Mouse (Mus musculus): ENCODE measurements at regions not wholly inside any gene's neighbourhood (a gene's known extent, or its start where the extent isn't known, plus 50 kb on each side); places are given as distances from the start of the nearest gene placed in this dataset.
"Not testable (repeated sequence)": the region's sequence is repeated elsewhere in the genome, so short reads cannot be mapped to it uniquely, and the experiment has no call there.

DNA sequence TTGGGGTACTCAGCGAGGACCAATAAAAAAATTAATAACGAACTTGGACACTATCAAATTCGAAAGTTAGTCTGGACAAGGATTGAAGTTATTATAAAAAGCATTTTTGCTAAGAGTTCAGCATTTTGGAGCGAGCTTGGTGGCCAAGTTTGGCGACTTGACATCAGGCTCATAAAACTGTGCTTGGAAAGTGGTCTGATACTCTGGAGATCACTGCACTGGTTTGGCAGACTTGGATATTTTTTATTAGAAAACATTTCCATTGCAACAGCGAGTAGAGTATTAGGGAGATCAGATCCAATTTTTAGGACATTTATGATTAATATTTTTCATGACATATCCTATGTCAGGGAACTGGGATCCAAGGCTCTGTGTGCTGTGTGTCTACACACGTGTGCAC, 153.7 kb upstream of the Intu start:
- no peak for DNase-seq (ENCODE audit: low spot score)

- DNase-seq (ENCODE audit: low spot score): no peak
These were observed 152.0 kb upstream of the Intu start for GRCm38 (mm10) chr3:40379063-40379462.

GRCm38 (mm10) chr3:40391631-40392030, 139.5 kb upstream of the Intu start:
- peak; percentile 34 for DNase-seq (ENCODE audit: low spot score)

- DNase-seq (ENCODE audit: low spot score): no peak
These were observed 132.9 kb upstream of the Intu start for GRCm38 (mm10) chr3:40398184-40398583.

- no peak for DNase-seq (ENCODE audit: low spot score)
These were observed 127.7 kb upstream of the Intu start for GRCm38 (mm10) chr3:40403402-40403801.

GRCm38 (mm10) chr3:40405095-40405948, 125.8 kb upstream of the Intu start:
- no peak for DNase-seq (ENCODE audit: low spot score)

DNA sequence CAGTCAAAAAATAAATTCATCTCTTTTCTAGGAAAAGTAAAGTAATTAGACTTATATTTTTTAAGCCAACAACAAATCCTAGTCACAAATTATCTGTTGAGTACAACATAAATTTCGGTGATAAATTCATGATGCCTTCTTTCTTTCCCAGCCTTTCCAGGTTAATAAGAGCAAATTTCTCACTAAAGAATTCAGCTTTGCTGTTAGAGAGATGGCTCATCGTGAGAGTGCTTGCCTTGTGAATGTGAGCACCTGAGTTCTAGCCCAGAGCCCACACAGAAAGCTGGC, 125.2 kb upstream of the Intu start:
- DNase-seq (ENCODE audit: low spot score): no peak

GRCm38 (mm10) chr3:40408921-40409488, 122.1 kb upstream of the Intu start:
- DNase-seq (ENCODE audit: low spot score): no peak

DNA sequence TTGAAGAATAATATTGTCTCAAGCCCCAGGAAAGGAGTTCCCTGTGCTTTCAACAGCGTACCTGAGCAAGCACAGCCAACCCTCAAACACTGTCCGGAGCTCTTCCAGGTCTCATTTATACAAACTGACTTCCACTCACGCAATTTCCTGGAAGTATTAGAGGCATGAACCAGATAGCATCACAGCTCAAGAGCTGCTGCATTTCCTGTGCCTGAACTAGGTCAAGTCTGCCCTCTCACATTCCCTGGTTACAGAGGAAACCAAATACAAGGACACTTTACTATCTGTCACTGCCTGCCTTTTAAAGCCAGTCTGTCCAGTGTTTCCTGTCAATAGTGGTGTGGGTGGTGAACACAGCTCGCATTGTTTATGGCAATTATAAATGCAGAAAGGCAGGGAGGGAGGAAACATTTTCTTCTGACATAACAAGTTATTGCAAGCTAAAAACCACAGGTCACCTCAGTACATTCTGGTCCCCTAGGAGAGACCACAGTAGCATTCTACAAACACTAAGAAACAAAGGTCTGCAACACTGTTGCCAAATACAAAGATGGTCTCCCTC, 120.3 kb upstream of the Intu start:
- no peak for DNase-seq (ENCODE audit: low spot score)

DNA sequence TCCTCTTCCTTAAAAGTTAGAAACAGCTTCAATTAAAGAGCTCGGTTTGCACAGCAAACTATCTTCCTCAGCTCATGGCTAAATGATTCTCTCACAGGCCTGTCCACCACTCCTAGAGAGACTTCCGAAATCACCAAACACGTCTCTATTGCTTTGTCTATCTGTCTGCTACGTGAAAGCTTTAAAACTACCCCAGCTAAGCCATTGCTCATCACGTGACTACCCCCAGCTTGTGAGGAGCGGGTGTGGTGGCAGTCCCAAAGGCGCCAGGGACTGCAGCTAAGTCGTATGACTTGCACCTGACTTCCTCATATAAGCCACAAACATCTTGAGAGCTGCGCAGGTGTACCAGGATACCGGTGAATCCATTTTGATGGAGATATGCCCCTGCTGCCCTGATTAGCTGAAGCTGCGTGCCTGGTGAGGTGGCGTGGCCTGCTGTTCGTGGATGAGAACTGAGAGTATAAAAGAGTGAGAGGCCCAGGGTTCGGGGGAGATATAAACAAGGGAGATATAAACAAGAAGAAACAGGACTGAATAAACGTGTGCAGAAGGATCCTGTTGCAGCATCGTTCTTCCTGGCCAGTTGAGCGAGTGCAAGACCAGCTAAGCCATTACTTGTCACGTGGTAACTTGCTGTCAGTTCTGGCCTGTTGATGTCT, 105.8 kb upstream of the Intu start:
- not testable (repeated sequence) for DNase-seq (ENCODE audit: low spot score)

DNA sequence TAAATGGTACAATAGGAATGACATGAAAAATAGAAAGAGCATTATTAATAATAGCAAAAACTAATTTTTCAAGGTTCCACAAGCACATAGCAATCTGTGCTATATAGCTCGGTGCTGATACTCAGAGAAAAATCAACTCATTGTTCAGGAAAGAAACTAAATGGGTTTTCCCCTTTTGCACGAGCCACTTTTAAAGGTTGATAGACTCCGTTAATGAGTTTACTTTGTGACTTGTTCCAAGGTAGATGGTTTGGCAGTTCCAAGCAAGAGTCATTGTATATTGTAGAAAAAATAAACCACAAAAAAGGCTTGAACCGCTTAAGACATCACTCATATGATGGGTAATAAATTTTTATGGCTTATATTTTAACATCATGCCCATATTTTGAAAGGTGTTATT, 105.0 kb upstream of the Intu start:
- no peak for DNase-seq (ENCODE audit: low spot score)

GRCm38 (mm10) chr3:40428021-40428420, 103.1 kb upstream of the Intu start:
- DNase-seq (ENCODE audit: low spot score): no peak

GRCm38 (mm10) chr3:40438251-40438650, 92.8 kb upstream of the Intu start:
- no peak for DNase-seq (ENCODE audit: low spot score)

DNA sequence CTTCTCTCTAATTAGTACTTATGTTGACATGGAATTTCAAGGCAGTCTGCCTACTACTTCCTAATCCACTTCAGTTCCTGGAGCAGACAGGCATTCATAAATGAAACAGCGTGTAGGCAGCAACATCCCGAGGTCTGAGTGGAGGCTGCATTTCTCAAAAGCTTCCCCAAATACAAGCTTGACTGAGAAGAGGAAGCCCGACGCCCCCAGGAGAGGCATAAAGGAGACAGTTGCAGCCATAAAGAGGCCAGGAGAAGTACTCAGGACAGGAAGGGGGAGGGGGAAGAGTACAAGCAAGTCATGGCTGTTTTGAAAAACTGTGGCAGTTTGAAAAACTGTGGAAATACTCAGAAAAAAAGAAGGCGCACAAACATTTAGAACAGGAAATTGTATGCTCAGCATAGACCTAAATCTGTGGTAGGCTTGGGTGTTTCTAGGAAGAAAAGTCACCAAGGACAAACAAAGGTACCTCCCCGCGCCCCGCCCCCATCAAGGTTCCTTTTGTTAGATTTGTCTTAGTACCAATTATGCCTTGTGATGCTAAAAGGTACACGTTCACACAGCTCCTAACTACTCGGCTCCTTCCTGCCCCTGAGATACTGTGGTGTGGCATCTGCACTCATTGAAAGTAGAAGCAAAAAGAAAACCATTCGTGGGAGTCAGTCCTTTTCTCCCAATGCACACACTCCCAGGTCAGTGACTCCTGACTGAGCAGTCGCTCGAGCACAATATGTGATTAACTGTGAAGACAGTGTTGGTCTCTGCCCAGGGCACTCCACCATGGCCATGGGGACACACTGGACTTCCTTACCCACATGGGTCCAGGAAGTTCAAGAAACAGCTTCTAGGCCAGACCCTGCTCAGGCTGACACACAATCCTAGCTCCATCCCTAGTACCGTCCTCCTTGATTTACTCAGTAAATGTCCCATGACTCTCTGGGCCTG, 89.7 kb upstream of the Intu start:
- DNase-seq (ENCODE audit: low spot score): no peak

DNA sequence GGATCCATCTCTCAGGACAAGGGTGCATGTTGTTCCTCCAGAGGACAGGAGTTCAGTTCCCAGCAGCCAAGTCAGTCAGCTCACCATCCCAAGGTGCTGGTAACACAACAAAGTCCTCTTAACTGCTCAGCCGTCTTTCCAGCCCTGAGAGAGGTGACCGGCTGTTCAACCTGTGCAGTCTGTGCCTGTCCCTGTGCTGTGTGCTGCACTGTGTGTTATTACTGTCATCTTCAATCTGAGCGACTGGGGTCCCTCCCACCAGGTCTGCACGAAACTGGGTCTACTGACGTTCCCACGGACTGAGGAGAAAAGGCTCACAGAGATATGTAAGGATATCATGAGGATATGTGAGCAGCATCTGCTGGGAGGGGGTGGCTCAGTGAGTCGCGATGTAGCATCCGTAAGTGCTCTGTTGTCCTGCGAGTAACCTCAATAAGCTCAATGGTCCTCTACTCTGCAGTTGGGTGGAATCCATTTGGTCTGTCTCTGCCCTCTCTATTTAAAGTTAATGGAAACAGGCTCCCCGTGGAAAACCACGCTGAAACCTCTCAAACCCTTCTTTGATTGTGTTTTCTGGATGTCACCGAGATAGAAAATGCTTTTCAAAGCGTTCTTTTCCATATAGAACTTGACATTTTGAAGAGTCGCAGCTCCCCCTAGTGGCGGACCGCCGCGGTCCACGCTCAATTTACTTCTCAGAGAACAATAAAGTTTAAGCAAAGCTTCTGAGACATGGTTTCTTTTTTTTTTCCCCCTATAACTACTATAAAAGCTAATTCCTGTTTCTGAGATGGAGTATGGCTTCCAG, 87.1 kb upstream of the Intu start:
- peak; percentile 21 for DNase-seq (ENCODE audit: low spot score)

- no peak for DNase-seq (ENCODE audit: low spot score)
These were observed 78.1 kb upstream of the Intu start for GRCm38 (mm10) chr3:40452958-40453357.

- DNase-seq (ENCODE audit: low spot score): no peak
These were observed 77.5 kb upstream of the Intu start for GRCm38 (mm10) chr3:40453552-40453951.

GRCm38 (mm10) chr3:40456070-40456469, 75.0 kb upstream of the Intu start:
- no peak for DNase-seq (ENCODE audit: low spot score)

DNA sequence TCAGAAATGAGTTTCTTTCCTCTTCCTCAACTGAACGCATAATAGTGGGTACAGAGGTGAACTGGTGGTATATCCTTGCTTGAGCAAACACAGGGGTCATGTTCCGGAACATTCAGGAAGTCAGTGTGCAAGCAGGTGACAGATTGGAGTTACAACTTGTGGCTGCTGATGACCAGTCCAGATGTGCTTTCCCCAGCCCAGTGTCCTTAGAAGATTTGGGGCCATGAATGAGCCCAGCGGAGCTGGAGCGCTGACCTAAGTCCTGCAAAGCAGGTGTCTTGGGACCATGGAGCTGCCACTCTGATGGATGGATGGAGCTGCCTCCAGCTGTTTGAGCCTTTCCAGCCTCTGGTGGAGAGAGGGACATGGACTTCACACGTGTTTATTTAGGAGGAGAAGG, 72.6 kb upstream of the Intu start:
- no peak for DNase-seq (ENCODE audit: low spot score)

- no peak for DNase-seq (ENCODE audit: low spot score)
These were observed 67.6 kb upstream of the Intu start for GRCm38 (mm10) chr3:40463446-40463845.

- DNase-seq (ENCODE audit: low spot score): no peak
These were observed 61.0 kb upstream of the Intu start for GRCm38 (mm10) chr3:40470101-40470500.

All from c-Kit-positive CD71-positive TER-119-positive erythroid progenitor cells, embryonic 14.5 days (primary cell).